Mouse (Mus musculus) neural tube, embryonic 10.5 days (tissue): ENCODE results near the gene Ip6k1.
A peak's percentile ranks its signal among the peaks of the same experiment; 100 is the strongest.

Experiments
- DNase-seq: peaks from one replicate; pipeline ENCODE4 v3.0.0-alpha.2; 2017; ENCODE audit warnings: low spot score; ENCODE audit errors: extremely low spot score

Ip6k1 gene

DNA sequence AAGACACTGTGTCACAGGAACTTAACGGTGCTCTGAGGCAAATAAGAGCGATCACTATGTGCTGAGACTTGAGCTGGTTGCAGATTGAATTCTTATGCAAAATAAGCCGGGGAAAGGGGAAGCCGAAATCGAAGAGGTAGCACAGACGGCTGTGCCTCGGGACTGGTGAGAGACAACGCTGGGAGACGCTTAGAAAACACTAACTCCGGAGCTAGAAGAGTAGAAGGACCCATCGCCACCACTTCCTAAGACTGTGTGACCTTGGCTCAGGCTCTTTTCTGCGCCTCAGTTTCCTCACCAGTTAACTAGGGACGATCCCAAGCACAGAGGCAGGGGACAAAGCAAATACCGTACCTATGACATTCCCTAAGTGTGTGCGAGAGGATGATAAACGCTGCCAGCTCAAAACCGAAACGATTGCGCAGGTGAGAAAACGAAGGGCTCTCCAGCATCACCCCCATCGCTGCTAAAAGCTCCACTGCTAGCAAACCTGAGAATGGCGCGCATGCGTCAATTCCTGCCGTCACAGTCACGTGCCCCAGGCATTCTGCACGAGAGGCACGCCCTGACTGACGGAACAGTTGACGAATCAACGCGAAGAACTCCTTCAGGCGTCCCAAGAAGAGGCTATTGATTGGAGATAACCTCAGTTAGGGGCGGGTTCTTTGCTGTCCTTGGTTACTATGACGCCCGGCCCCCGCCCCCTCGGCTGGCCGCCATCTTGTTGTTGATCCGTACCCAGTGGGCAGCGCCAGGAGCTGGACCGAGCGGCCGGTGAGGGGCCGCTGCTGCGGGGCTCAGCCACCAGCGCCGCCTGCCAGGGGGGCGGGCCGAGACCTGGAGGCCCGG is at the start of gene Ip6k1:
Ip6k1 (plus strand) TSS at position 580 of the 849 bp plus-strand sequence.
- peak; percentile 99 for DNase-seq

DNA sequence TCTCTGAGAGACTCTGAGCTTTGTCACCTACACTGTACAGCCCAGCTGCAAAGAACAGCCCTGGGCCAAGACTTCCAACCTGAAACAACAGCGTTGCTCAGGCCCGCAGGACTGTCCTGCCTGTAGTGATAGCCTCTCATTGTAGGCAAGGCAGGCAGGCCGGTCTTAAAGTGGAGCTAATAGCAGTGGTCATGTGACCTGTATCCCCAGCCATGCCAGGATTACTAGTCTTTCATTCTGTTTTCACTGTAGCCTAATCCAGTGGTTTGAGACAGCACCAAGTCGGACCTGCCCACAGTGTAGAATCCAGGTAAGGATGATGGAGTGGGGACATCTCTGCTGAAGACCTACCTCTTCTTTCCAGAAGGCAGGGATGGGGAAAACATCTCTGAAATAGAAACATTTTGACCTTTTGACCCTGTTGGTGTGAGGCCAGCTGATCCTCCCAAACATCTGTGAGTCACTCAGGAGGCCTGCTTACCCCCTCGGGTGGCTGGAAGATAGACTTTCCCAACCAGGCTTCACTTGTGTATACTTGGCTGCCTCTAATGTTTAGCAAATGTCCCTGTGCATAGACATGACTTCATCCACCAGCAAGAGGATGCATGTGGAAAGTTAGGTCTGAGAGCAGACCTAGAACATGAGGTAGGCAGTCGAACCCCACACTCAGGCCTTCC is 46.5 kb upstream of the Ip6k1 start:
- DNase-seq, result no peak

DNA sequence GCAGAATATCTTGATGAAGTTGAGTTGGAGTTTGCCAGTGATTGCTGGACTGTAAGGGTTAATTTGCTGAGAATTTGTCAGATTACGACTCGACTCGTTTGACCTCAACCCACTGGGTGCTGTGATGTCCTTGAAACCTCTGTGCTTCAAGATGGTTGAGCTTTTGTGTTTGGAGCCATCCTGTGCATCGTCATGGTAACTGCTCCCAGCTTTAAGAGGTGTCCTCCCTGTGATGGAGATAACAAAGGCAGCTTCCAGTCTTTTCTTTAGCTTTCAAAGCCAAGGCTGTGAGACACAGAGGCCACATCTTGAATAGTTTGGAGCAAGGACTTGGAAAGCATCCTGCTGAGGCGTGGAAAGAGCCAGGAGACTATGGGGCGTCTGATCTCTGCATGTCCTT is 45.2 kb upstream of the Ip6k1 start:
- no peak for DNase-seq

DNA sequence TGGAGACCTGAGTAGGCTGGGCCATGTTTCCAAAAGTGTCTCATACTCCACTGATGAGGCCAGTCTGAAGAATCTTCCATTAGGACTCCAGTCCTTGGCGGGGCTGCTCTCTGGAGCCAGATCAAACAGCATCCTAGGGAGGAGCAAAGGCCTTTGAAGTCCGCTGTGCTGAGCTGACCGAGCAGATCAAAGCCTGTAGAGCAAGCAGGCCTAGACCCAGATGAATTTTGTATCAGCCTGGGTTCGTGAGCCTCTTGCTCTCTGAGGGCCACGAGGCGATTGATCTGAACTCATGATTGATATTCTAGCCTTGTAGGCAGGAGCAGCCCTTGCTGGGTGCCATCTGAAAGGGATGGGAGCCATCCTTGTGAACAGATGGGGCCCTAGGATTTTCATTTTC is 42.4 kb upstream of the Ip6k1 start:
- DNase-seq, result no peak

DNA sequence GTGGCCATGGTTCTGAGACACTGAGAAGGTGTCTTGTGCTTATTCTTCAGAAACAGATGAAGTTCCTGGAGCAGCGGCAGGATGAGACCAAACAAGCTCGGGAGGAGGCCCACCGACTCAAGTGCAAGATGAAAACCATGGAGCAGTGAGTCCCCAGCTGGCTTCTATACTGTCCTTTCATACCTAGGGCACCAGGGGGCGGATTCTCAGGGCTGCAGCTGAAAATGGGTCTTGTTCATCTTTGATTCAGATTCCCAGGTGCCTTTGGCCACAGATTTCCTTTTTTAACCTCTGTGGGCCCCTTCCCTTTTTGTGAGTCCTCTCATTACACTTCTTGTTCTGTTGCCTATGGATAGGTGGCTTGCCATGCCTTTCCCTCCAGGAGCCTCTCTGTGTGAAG is 41.4 kb upstream of the Ip6k1 start:
- no peak for DNase-seq

DNA sequence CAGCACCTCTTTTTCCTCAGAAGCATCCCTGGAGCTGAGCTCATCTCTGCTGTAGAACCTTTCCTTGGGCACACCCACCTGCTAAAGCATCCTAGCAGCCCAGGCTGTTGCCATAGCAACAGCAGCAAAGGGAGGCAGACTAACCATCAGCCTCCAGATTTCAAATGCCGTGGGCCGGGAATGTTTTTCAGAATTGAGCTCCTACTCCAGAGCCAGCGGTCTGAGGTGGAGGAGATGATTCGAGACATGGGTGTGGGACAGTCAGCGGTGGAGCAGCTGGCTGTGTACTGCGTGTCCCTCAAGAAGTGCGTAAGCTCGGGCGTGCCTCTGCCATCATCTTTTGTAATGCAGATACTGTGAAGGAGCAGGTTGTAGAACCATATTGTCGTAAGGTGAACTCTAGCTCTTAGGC is 40.9 kb upstream of the Ip6k1 start:
- DNase-seq, result no peak

DNA sequence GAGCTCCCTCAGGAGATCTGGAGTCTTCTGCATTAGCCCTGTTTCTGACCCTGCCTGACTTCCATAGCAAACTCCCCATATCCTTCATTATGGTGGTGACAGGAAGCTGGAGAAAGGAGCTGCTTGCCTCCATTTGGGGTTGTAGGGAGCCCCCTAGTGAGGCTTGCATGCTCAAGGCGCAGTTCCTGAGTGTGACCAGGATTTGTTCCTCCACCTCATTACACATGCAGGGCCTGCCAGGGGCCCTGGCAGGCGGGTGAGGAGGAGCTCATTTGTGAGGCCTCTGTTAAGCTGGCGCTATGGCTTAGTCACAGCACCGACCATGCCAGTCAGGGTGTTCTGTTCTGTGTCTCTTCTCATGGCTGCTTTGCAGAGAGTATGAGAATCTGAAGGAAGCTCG is 40.4 kb upstream of the Ip6k1 start:
- DNase-seq, result no peak

DNA sequence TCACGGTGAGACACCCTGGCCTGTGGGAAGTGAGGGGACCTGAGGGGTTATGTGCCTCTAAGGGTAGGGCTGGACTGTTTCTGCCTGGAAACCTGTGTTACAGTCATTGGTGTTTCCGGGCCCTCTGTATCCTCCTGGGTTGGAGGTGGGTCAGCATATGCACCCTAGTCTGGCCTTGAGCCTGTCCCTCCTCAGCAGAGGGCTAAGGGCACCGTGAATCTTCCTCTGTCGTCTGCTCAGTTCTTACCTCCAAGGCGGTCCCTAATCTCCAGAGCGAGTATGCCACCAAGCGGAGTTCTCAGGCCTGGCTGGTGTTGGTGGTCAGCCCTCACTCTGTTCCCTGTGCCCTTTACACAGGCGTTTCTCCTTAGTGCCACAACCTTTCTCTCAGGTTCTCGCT is 39.4 kb upstream of the Ip6k1 start:
- no peak for DNase-seq

DNA sequence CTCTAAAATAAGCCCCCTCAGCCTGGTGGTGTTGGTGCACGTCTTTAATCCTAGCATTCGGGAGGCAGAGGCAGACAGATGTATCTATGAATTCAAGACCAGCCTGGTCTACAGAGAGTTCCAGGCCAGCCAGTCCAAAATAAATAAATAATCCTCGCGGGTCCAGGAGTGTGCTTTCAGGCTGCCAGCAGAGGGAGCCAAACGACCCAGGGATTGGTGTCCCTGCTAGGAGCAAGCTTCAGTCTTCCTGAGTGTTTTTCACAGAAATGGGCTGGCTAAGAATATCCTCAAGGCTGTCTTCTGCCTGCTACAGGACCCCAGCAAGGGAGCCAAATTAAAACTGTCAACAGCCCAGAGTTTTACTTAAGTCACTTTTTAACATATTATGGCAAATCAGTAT is 38.6 kb upstream of the Ip6k1 start:
- DNase-seq, result peak; percentile 87

DNA sequence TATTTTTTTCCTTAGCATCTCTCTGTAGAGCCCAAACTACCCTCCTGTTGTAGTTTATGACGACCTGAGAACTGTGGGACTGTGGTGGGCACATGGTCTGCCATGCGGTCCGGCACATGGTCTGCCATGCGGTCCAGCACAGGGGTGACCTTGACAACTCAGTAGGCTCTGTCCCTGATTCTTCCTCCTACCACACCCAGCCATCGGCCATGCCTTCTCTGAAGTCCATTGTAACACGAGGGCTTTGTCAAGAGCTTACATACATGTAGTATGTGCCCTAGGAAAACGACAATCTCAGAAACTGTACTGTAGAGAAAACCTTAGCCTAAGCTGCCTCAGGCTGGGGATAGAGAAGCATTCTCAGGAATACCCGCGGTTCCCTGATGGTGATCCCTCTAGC is 37.6 kb upstream of the Ip6k1 start:
- no peak for DNase-seq

DNA sequence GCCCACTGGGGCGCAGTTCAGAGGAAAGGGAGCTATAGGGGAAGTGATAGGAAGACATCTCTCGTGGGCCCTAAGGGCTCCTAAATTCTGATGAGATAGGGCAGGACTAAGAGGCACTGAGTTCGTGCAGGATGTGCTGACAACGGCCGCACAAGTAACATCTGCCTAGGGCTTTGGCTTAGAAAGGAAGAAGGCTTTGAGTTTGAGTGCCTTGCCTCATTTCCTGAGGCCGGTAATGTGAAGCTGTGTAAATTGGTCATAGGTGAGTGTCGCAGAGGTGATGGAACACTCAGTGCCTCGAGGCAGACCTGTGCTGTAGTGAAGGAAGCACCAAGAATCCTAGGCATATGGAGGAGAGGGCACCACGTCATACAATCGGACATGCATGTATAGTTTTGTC is 35.6 kb upstream of the Ip6k1 start:
- no peak for DNase-seq

DNA sequence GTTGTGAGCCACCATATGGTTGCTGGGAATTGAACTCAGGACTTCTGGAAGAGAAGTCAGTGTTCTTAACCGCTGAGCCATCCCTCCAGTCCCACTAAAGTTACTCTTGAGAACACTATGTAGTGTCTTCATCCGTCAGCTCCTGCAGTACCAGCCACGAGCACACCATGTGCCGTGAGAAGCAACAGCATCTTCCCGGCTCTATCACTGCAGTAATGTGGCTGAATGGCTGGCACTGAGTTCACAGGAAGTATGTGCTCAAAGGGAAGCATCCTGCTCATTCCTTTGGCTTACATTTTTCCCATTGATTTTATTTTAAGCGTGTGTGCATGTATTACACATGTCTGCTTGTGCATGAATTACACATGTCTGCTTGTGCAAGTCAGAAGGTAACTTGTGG is 34.9 kb upstream of the Ip6k1 start:
- DNase-seq, result no peak

DNA sequence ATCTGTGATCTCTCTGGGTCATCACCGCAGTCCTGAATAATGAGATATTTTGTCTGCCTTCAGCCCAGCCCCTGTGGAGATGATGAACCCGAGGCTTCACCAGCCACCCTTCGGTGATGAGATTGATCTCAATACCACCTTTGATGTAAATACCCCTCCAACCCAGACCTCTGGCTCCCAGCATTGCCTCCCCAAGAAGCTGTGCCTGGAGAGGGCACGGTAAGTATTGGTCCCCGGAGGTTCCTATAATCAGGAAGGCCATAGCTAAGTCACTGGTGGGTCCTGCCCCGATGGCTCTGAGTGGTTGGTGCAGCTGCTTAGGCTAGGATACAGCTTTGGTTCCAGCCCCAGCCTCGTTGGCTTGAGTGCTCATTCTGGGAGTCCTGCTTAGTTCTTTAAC is 33.8 kb upstream of the Ip6k1 start:
- no peak for DNase-seq

DNA sequence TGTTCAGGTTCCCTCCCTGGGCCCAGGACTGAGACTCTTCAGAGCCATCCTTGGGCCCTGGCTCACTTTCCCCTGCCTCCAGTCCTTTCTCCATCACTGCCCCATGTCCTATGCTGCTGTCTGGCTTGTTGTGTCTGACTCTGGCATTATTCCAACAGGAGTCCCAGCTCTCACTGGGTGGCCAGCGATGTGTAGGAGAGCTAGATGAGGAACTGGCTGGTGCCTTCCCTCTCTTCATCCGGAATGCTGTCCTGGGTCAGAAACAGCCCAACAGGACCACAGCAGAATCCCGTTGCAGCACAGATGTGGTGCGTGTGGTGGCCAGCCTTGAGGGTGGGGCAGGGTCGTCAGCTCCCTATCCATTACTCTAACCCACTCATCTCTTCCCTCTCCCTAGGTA is 32.0 kb upstream of the Ip6k1 start:
- DNase-seq, result no peak

DNA sequence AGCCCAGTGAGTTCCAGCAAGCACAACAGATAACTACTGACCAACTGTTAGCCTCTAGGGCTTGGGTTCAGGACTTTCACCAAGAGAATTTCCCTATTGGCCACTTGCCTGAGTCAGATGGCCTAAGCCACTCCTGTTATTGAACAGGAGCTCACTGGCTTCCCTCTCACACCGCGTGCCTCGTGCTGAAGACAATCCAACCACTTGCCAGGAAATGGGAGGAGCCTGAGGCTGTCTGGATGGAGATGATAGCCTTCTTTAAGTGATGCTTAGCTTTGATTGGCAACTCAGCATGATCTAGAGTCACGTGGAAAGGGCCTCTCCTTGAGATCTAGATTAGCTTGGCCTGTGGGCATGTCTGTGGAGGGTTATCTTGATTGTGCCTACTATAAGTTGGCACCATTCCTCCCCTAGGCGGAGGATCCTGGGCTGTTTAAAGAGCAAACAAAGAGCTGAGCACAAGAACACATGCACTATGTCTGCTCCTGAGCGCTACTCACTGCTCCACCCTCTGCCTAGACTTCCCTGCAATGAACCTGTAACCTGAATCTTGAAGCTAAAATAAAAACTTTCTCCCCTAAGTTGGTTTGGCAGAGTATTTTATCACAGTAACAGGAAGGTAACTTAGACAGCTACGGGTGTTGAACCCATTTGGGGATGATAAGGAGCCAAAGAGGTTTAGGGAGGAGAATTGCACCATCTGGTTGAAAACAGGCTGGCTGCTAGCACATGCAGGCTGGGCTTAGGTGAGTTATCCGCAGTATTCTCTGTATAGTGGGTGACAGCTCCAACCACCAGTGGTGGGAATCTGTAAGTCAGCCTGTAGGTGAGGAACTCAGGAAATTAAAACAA is 30.4 kb upstream of the Ip6k1 start:
- no peak for DNase-seq

DNA sequence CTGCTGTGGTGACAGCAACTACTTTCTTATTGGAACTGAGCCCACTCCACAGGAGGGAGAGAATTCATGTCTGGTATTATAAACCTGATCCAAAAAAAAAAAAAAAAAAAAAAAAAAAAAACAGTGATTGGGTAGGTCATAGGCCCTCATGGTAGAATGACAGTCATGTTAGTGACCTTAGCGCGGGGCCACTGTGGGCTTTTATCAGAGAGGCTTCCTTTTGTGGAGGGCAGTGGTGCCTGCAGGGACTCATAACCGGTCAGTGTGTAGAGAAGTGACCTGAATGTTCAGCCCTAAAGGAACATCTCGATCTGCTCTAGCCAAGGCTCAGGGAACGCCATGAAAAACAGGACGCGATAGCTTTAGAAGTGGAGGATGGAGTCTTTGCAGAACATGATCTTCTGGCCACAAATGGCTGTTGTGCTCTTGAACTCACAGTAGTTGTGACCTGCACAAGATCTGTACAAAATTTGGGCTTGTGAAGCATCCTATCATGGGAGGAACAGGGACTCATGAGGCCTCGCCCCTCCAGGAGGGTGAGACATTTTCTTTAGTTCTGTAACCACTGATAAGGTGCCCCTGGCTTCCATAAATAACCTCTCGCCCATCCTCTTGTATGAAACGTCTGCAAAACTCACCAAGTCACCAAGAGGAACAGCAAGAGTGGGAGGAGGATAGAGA is 27.7 kb upstream of the Ip6k1 start:
- no peak for DNase-seq

DNA sequence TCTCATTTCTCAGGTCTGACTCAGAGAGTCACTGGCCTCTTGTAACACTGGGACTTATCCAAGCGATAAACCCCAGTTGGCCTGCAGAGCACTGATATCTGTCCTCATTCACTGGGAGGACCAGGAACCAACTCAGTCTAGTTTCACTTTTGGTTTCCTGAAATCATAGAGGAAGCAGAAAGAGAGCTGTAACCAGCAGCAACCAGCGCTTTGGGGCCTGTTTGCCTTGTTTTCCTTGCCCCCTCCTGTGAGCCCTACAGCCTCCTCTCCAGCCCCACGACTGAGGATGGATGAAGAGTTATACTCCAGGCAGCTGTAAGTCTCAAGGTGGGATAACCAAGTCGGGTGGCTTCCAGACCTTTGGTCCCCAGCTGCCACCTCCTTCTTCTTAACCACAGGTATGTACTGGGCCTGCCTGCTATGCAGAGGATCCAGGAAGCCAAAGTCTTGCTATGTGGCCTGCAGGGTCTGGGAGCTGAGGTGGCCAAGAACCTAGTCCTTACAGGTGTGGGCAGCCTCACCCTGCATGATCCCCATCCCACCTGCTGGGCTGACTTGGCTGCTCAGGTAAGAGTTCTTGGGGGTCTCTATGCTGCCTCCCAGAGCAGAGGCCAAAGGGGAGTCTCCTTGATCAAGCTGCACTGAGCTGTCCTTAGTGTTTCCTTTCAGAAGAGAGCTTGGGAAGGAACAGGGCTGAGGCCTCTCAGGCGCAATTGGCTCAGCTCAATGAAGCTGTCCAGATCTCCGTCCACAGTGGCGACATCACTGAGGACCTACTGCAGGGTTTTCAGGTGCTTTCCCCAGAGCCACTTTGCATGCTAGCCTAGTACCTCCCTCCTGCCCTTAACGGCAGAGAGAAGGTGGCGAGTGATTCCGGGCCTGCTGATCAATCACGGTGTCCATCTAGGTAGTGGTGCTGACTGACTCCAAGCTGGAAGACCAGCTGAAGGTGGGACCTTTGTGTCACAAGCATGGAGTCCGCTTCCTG is 26.6 kb upstream of the Ip6k1 start, which contains the start of gene Uba7:
Uba7 (plus strand) TSS at position 107 of the 988 bp plus-strand sequence.
- DNase-seq, result no peak

DNA sequence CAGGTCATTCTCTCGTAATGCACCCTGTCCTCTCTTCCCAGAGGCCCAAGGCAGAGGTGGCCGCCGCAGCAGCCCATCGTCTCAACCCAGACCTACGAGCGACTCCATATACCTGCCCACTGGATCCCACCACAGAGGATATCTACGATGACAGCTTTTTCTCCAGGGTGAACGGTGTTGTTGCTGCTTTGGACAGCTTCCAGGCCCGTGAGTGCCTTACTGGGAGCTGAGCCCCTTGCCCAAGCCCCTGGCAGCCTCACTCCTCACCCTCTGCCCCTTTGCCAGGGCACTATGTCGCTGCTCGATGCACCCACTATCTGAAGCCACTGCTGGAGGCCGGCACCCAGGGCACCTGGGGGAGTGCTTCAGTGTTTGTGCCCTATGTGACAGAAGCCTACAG is 23.5 kb upstream of the Ip6k1 start:
- no peak for DNase-seq

DNA sequence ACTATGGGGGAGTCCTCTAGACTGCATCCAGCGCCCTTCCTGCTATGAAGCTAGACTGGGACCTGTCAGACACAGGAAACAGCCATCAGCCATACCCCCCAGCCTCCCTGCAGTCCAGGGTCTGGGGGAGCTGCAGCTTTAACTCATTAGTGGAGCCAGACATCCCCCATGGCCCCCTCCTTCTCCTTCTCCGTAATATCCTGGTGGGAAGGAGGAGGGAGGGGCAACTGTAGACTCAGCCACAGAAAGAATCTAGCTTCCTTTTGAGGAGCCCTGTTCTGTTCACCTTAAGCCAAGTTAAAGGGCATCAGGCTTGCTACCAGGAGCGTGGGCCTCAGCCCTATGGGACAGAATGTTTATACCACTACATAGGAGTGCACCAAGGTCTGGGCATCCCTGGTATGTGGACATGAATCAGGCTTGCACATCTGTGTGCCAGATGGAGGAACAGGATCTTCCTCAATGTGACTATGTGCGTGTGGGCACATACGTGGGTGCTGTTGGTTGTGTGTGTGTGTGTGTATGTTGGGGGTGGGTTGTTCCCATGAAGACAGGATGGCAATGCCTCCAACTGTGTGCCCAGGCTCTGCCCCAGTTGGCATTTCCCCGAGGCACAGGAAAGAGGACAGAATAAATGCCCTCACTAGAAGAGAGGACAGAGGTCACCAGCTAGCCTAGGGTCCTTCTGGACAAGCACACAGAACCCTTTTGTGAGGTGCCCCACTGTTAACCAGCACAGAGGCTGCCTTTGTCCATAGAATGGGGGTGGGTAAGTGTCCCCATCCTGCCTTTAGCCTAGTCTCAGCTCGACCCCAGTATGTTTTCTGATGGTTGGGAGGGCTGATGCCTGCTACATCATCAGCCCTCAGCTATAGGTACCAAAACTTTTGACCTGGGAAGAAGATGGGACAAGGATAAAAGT is 20.4 kb upstream of the Ip6k1 start:
- peak; percentile 73 for DNase-seq
